8 mouse cellular contexts compared by ENCODE assay signal in genomic region chr5:77358347-77358746, GRCm38 (mm10). TPM values are rescaled to one million over a fixed set of nuclear protein-coding genes. Genes with fewer than 3 reads are reported as not detected.
DNase-seq lines count a peak whose midpoint lies in the region; ATAC-seq and TF ChIP-seq lines count a peak whose summit lies in the region.

No protein-coding gene starts in this region.

- WGBS in heart, embryonic 10.5 days, result 2% methylated on average over 10 of the region's 10 CpGs
- under 1% methylated on average over 10 of the region's 10 CpGs for WGBS in kidney, postnatal 0 days
- 4% methylated on average over 10 of the region's 10 CpGs for WGBS in stomach, embryonic 14.5 days

- H3K4me1 ChIP-seq in heart, embryonic 10.5 days, result peaks cover 20% of the 10 kb centered on the region
- H3K4me1 ChIP-seq in kidney, postnatal 0 days (replicated peaks; ENCODE audit: insufficient read depth, low read length), result peaks cover 33% of the 10 kb centered on the region
- peaks cover 17% of the 10 kb centered on the region; the same call in 1 of the 2 replicates for H3K4me1 ChIP-seq in stomach, embryonic 14.5 days (ENCODE audit: control insufficient read depth, insufficient read depth, low read length)

- peak overlapping the region; percentile 56 for H3K4me2 ChIP-seq in kidney, postnatal 0 days (ENCODE audit: low read length)
- H3K4me2 ChIP-seq in stomach, embryonic 14.5 days (replicated peaks; ENCODE audit: low read depth, low read length), result peak overlapping the region; percentile 44

- peaks cover 6% of the 10 kb centered on the region for H3K27me3 ChIP-seq in heart, embryonic 10.5 days (ENCODE audit: insufficient read depth, poor library complexity, severe bottlenecking)
- no peaks in the 10 kb centered on the region for H3K27me3 ChIP-seq in kidney, postnatal 0 days (ENCODE audit: insufficient read depth, low read length)
- H3K27me3 ChIP-seq in stomach, embryonic 14.5 days (ENCODE audit: control insufficient read depth, insufficient read depth, low read length), result no peaks in the 10 kb centered on the region

- H3K9ac ChIP-seq in kidney, postnatal 0 days (ENCODE audit: low read depth, low read length), result peak overlapping the region; percentile 52; the same call in 1 of the 2 replicates
- no peak overlapping the region; the same call in 1 of the 2 replicates for H3K9ac ChIP-seq in stomach, embryonic 14.5 days (replicated peaks; ENCODE audit: low read depth, low read length)

- TF ChIP-seq CTCF in kidney, postnatal 0 days (IDR thresholded peaks at IDR 0.05; ENCODE audit: low read depth), result no peak

- H3K9me3 ChIP-seq in heart, embryonic 10.5 days, result no peaks in the 10 kb centered on the region
- no peaks in the 10 kb centered on the region for H3K9me3 ChIP-seq in kidney, postnatal 0 days (replicated peaks; ENCODE audit: low read length)
- no peaks in the 10 kb centered on the region for H3K9me3 ChIP-seq in stomach, embryonic 14.5 days (ENCODE audit: control insufficient read depth, low read depth, low read length)

- peak; percentile 54; the same call in 1 of the 2 replicates for ATAC-seq in kidney, postnatal 0 days (replicated peaks; ENCODE audit: low FRiP score, low read depth)
- peak; percentile 74; the same call in 1 of the 2 replicates for ATAC-seq in stomach, embryonic 14.5 days (ENCODE audit: insufficient number of reproducible peaks, insufficient read depth, low FRiP score, low read depth)

- H3K36me3 ChIP-seq in heart, embryonic 10.5 days, result no peaks in the 10 kb centered on the region
- H3K36me3 ChIP-seq in kidney, postnatal 0 days (ENCODE audit: insufficient read depth, low read length), result 0 out of 2 replicates have a peak, but pooled peaks cover 2% of the 10 kb centered on the region
- no peaks in the 10 kb centered on the region for H3K36me3 ChIP-seq in stomach, embryonic 14.5 days (ENCODE audit: control insufficient read depth, insufficient read depth, low read length)

- DNase-seq in ZHBTc4 (ENCODE audit: low read depth, low spot score), result peak; percentile 43
- DNase-seq in embryo, embryonic 9.5 days (ENCODE audit: extremely low spot score), result peak; percentile 67
- peak; percentile 86 for DNase-seq in heart, embryonic 10.5 days (ENCODE audit: low spot score)
- DNase-seq in kidney, postnatal 0 days (ENCODE audit: low spot score), result peak; percentile 89
- DNase-seq in lung, postnatal 36 days, result peak; percentile 80
- DNase-seq in layer of hippocampus, adult 8-10 months (ENCODE audit: low spot score in 2 of 2), result no peak
- no peak for DNase-seq in spleen, postnatal 36 days (ENCODE audit: low spot score in 2 of 2)

- H3K27ac ChIP-seq in heart, embryonic 10.5 days, result peak overlapping the region; percentile 89
- H3K27ac ChIP-seq in kidney, postnatal 0 days, result peak overlapping the region; percentile 98
- peak overlapping the region; percentile 75 for H3K27ac ChIP-seq in stomach, embryonic 14.5 days (ENCODE audit: low read length)

- peak overlapping the region; percentile 64 for H3K4me3 ChIP-seq in heart, embryonic 10.5 days
- peak overlapping the region; percentile 9; the same call in 1 of the 2 replicates for H3K4me3 ChIP-seq in kidney, postnatal 0 days (replicated peaks; ENCODE audit: low read depth, low read length)
- peak overlapping the region; percentile 26 for H3K4me3 ChIP-seq in stomach, embryonic 14.5 days (ENCODE audit: low read depth, low read length)

RNA-seq across cellular contexts. Expression of gene Polr2b, which starts 48.4 kb away (rescaled TPM):
- 53.9 and 60.3 TPM in 2 replicates for polyA plus RNA-seq in heart, embryonic 10.5 days (2016; fragmentation: Nextera tagmentation; extraction: Ambion mirVana)
- 46.1 and 49.7 TPM in 2 replicates for polyA plus RNA-seq in kidney, postnatal 0 days (2015; fragmentation: Nextera tagmentation; extraction: Ambion mirVana)
- polyA plus RNA-seq in stomach, embryonic 14.5 days (2014; fragmentation: Nextera tagmentation; extraction: Ambion mirVana), result 62.1 and 62.4 TPM in 2 replicates
- total RNA-seq in layer of hippocampus, adult 8-10 months (2022), result 10 to 100 TPM; 45.8 to 49.4 (median 47.3) TPM

RNA-seq across cellular contexts. Expression of gene Noa1, which starts 48.5 kb away (rescaled TPM):
- polyA plus RNA-seq in heart, embryonic 10.5 days (2016; fragmentation: Nextera tagmentation; extraction: Ambion mirVana), result 25.0 and 31.6 TPM in 2 replicates
- polyA plus RNA-seq in kidney, postnatal 0 days (2015; fragmentation: Nextera tagmentation; extraction: Ambion mirVana), result 27.0 and 28.4 TPM in 2 replicates
- 21.1 and 25.1 TPM in 2 replicates for polyA plus RNA-seq in stomach, embryonic 14.5 days (2014; fragmentation: Nextera tagmentation; extraction: Ambion mirVana)
- total RNA-seq in layer of hippocampus, adult 8-10 months (2022), result 10 to 100 TPM; 21.8 to 30.1 (median 23.7) TPM

RNA-seq across cellular contexts. Expression of gene Igfbp7, which starts 49.5 kb away (rescaled TPM):
- 16.6 and 25.7 TPM in 2 replicates for polyA plus RNA-seq in heart, embryonic 10.5 days (2016; fragmentation: Nextera tagmentation; extraction: Ambion mirVana)
- polyA plus RNA-seq in kidney, postnatal 0 days (2015; fragmentation: Nextera tagmentation; extraction: Ambion mirVana), result 1,308 and 1,398 TPM in 2 replicates
- 121 and 135 TPM in 2 replicates for polyA plus RNA-seq in stomach, embryonic 14.5 days (2014; fragmentation: Nextera tagmentation; extraction: Ambion mirVana)
- 10 to 100 TPM; 19.3 to 31.5 (median 25.8) TPM for total RNA-seq in layer of hippocampus, adult 8-10 months (2022)

Comparison
In these comparisons a context has a peak if more than half of its experiments do, and no peak if none do; other contexts are left out.
1. DNase-seq: peak in ZHBTc4 (single experiment), embryo, embryonic 9.5 days (single experiment), heart, embryonic 10.5 days (single experiment), kidney, postnatal 0 days (single experiment) and lung, postnatal 36 days (single experiment); none in layer of hippocampus, adult 8-10 months (0 of 2) and spleen, postnatal 36 days (0 of 2).
2. H3K4me3 ChIP-seq: peak in every context shown above with its lines; median percentile 64 in heart, embryonic 10.5 days; 26 in stomach, embryonic 14.5 days; 9 in kidney, postnatal 0 days.
3. Peak in every context shown above with its lines, with median percentiles within 50 percentile points of each other: H3K27ac ChIP-seq.